Mouse (Mus musculus) layer of hippocampus, postnatal 10 days (tissue): ENCODE data around the gene Coa4. TPM values are rescaled to one million over a fixed set of nuclear protein-coding genes. Genes with fewer than 3 reads are reported as not detected.

ENCODE experiments used
- DNase-seq, 2 experiments: peaks; one replicate each; pipeline ENCODE4 v3.0.0; 2021; ENCODE audit warnings: low spot score in 2 of 2
- total RNA-seq, 2 experiments: library from RNA; stranded (reverse); gene quantifications; 2 replicates each; pipeline ENCODE4 v1.2.3; 2021

Gene Coa4
- total RNA-seq, 2 experiments from 2014 or later = 5.9 to 6.9 TPM

GRCm38 (mm10) chr7:100503076-100503475 is 33.8 kb upstream of the Coa4 start:
- no peak for DNase-seq

GRCm38 (mm10) chr7:100504740-100505487 is 32.0 kb upstream of the Coa4 start:
- DNase-seq = no peak

- no peak for DNase-seq
Observed at GRCm38 (mm10) chr7:100506494-100506893, 30.4 kb upstream of the Coa4 start.

- no peak for DNase-seq
Observed at GRCm38 (mm10) chr7:100508670-100509069, 28.2 kb upstream of the Coa4 start.

GRCm38 (mm10) chr7:100511602-100512001 is 25.3 kb upstream of the Coa4 start:
- no peak for DNase-seq

GRCm38 (mm10) chr7:100514573-100514972 is 22.3 kb upstream of the Coa4 start, which contains the start of gene Dnajb13:
Dnajb13 (minus strand) TSS chr7:100514960.
- peak in 1 of 2 experiments; percentile 33 for DNase-seq

GRCm38 (mm10) chr7:100520204-100520603 is 16.7 kb upstream of the Coa4 start:
- DNase-seq = no peak

GRCm38 (mm10) chr7:100520663-100521285 is 16.1 kb upstream of the Coa4 start:
- peak; percentile 90 to 92 for DNase-seq

GRCm38 (mm10) chr7:100522222-100522621 is 14.6 kb upstream of the Coa4 start:
- DNase-seq = no peak

GRCm38 (mm10) chr7:100524669-100525068 is 12.2 kb upstream of the Coa4 start:
- no peak for DNase-seq

- DNase-seq = no peak
Observed at GRCm38 (mm10) chr7:100530766-100531165, 6.1 kb upstream of the Coa4 start.

GRCm38 (mm10) chr7:100533503-100533902 is 3.4 kb upstream of the Coa4 start:
- DNase-seq = no peak

GRCm38 (mm10) chr7:100534216-100534615 is 2.7 kb upstream of the Coa4 start:
- DNase-seq = no peak

- DNase-seq = no peak
Observed at GRCm38 (mm10) chr7:100535831-100536230, 1.0 kb upstream of the Coa4 start.

GRCm38 (mm10) chr7:100537519-100537902 is 640 bp downstream of the Coa4 start:
- DNase-seq = no peak

GRCm38 (mm10) chr7:100539516-100539915 is 2.6 kb downstream of the Coa4 start:
- no peak for DNase-seq

- no peak for DNase-seq
Observed at GRCm38 (mm10) chr7:100544437-100544836, 7.6 kb downstream of the Coa4 start.

- DNase-seq = no peak
Observed at GRCm38 (mm10) chr7:100547631-100548030, 10.8 kb downstream of the Coa4 start.

GRCm38 (mm10) chr7:100549796-100550195 is 12.9 kb downstream of the Coa4 start:
- DNase-seq = no peak

- DNase-seq = peak; percentile 20 to 42
Observed at GRCm38 (mm10) chr7:100550338-100551007, 13.6 kb downstream of the Coa4 start.

- DNase-seq = peak; percentile 17 to 24
Observed at GRCm38 (mm10) chr7:100554939-100555338, 18.1 kb downstream of the Coa4 start.

GRCm38 (mm10) chr7:100555431-100555951 is 18.6 kb downstream of the Coa4 start:
- peak; percentile 64 to 67 for DNase-seq
